Mouse (Mus musculus): ENCODE measurements around the gene Rag1. TPM values are rescaled to one million over a fixed set of nuclear protein-coding genes. Genes with fewer than 3 reads are reported as not detected.

Rag1 gene
- not detected in 2 replicates for polyA plus RNA-seq (2011; ENCODE audit: insufficient read length, low read depth, missing spikeins)

GRCm38 (mm10) chr2:101649114-101649671, at the start of gene Rag1, which contains the start of gene B230118H07Rik:
Gene Rag1, minus strand, starts transcription at chr2:101649501.
Gene B230118H07Rik, minus strand, starts transcription at chr2:101649532.
- no peaks in the 10 kb centered on the region for H3K4me1 ChIP-seq (ENCODE audit: control insufficient read depth, insufficient read depth, low read length)
- no peak within 1 kb of the TSS for H3K4me3 ChIP-seq (ENCODE audit: insufficient read depth, low read length)
- H3K27ac ChIP-seq (ENCODE audit: insufficient read depth, low read length), result no peak within 1 kb of the TSS
- no peak for TF ChIP-seq POLR2A (IDR thresholded peaks at IDR 0.05; ENCODE audit: low read depth, low read length)
- no peak for TF ChIP-seq CTCF (IDR thresholded peaks at IDR 0.05; ENCODE audit: borderline replicate concordance, insufficient read depth, low read length)

- no peak overlapping the region for H3K4me3 ChIP-seq (ENCODE audit: insufficient read depth, low read length)
- no peaks in the 10 kb centered on the region for H3K4me1 ChIP-seq (ENCODE audit: control insufficient read depth, insufficient read depth, low read length)
- TF ChIP-seq POLR2A (IDR thresholded peaks at IDR 0.05; ENCODE audit: low read depth, low read length) (no peak), CTCF (IDR thresholded peaks at IDR 0.05; ENCODE audit: borderline replicate concordance, insufficient read depth, low read length) (no peak)
- no peak overlapping the region for H3K27ac ChIP-seq (ENCODE audit: insufficient read depth, low read length)
Measured at GRCm38 (mm10) chr2:101695584-101695983, 46.3 kb upstream of the Rag1 start.

- no peaks in the 10 kb centered on the region for H3K4me1 ChIP-seq (ENCODE audit: control insufficient read depth, insufficient read depth, low read length)
- no peak for TF ChIP-seq POLR2A (IDR thresholded peaks at IDR 0.05; ENCODE audit: low read depth, low read length)
- TF ChIP-seq CTCF (IDR thresholded peaks at IDR 0.05; ENCODE audit: borderline replicate concordance, insufficient read depth, low read length), result no peak
- H3K4me3 ChIP-seq (ENCODE audit: insufficient read depth, low read length), result no peak overlapping the region
- H3K27ac ChIP-seq (ENCODE audit: insufficient read depth, low read length), result no peak overlapping the region
Measured at GRCm38 (mm10) chr2:101693577-101694215, 44.4 kb upstream of the Rag1 start.

GRCm38 (mm10) chr2:101693043-101693442, 43.7 kb upstream of the Rag1 start:
- TF ChIP-seq POLR2A (IDR thresholded peaks at IDR 0.05; ENCODE audit: low read depth, low read length) (no peak), CTCF (IDR thresholded peaks at IDR 0.05; ENCODE audit: borderline replicate concordance, insufficient read depth, low read length) (no peak)
- no peak overlapping the region for H3K27ac ChIP-seq (ENCODE audit: insufficient read depth, low read length)

GRCm38 (mm10) chr2:101690252-101690827, 41.0 kb upstream of the Rag1 start:
- no peak for TF ChIP-seq POLR2A (IDR thresholded peaks at IDR 0.05; ENCODE audit: low read depth, low read length)
- TF ChIP-seq CTCF (IDR thresholded peaks at IDR 0.05; ENCODE audit: borderline replicate concordance, insufficient read depth, low read length), result no peak
- H3K4me3 ChIP-seq (ENCODE audit: insufficient read depth, low read length), result no peak overlapping the region
- H3K27ac ChIP-seq (ENCODE audit: insufficient read depth, low read length), result no peak overlapping the region
- H3K4me1 ChIP-seq (ENCODE audit: control insufficient read depth, insufficient read depth, low read length), result no peaks in the 10 kb centered on the region

More at GRCm38 (mm10) chr2:101693043-101693442, 43.7 kb upstream of the Rag1 start:
- Histone ChIP-seq H3K4me1 (ENCODE audit: control insufficient read depth, insufficient read depth, low read length) (no peaks in the 10 kb centered on the region), H3K4me3 (ENCODE audit: insufficient read depth, low read length) (no peak overlapping the region)

- H3K4me1 ChIP-seq (ENCODE audit: control insufficient read depth, insufficient read depth, low read length), result no peaks in the 10 kb centered on the region
- H3K4me3 ChIP-seq (ENCODE audit: insufficient read depth, low read length), result no peak overlapping the region
- TF ChIP-seq POLR2A (IDR thresholded peaks at IDR 0.05; ENCODE audit: low read depth, low read length) (no peak), CTCF (IDR thresholded peaks at IDR 0.05; ENCODE audit: borderline replicate concordance, insufficient read depth, low read length) (no peak)
- H3K27ac ChIP-seq (ENCODE audit: insufficient read depth, low read length), result no peak overlapping the region
Measured at GRCm38 (mm10) chr2:101688011-101688410, 38.7 kb upstream of the Rag1 start.

- Histone ChIP-seq H3K4me1 (ENCODE audit: control insufficient read depth, insufficient read depth, low read length) (no peaks in the 10 kb centered on the region; the same call in 1 of the 2 replicates), H3K4me3 (ENCODE audit: insufficient read depth, low read length) (no peak overlapping the region)
- TF ChIP-seq POLR2A (IDR thresholded peaks at IDR 0.05; ENCODE audit: low read depth, low read length) (no peak), CTCF (IDR thresholded peaks at IDR 0.05; ENCODE audit: borderline replicate concordance, insufficient read depth, low read length) (no peak)
Measured at GRCm38 (mm10) chr2:101684421-101684820, 35.1 kb upstream of the Rag1 start.

GRCm38 (mm10) chr2:101679164-101679784, 30.0 kb upstream of the Rag1 start:
- TF ChIP-seq POLR2A (IDR thresholded peaks at IDR 0.05; ENCODE audit: low read depth, low read length) (no peak), CTCF (IDR thresholded peaks at IDR 0.05; ENCODE audit: borderline replicate concordance, insufficient read depth, low read length) (no peak)
- no peaks in the 10 kb centered on the region; the same call in 1 of the 2 replicates for H3K4me1 ChIP-seq (ENCODE audit: control insufficient read depth, insufficient read depth, low read length)
- peak overlapping the region; percentile 81 for H3K4me3 ChIP-seq (ENCODE audit: insufficient read depth, low read length)
- no peak overlapping the region for H3K27ac ChIP-seq (ENCODE audit: insufficient read depth, low read length)

More at GRCm38 (mm10) chr2:101684421-101684820, 35.1 kb upstream of the Rag1 start:
- H3K27ac ChIP-seq (ENCODE audit: insufficient read depth, low read length), result no peak overlapping the region

GRCm38 (mm10) chr2:101678236-101679021, 29.1 kb upstream of the Rag1 start, which contains the start of gene Traf6:
Gene Traf6, plus strand, starts transcription at chr2:101678429.
- peak within 1 kb of the TSS; percentile 81 for H3K4me3 ChIP-seq (ENCODE audit: insufficient read depth, low read length)
- H3K4me1 ChIP-seq (ENCODE audit: control insufficient read depth, insufficient read depth, low read length), result no peaks in the 10 kb centered on the region; the same call in 1 of the 2 replicates
- peak; percentile 31; the same call in 1 of the 2 replicates for TF ChIP-seq CTCF (IDR thresholded peaks at IDR 0.05; ENCODE audit: borderline replicate concordance, insufficient read depth, low read length)
- TF ChIP-seq POLR2A (IDR thresholded peaks at IDR 0.05; ENCODE audit: low read depth, low read length), result peak; percentile 76
- no peak within 1 kb of the TSS for H3K27ac ChIP-seq (ENCODE audit: insufficient read depth, low read length)

Data from embryonic fibroblast, embryonic 13.5 days (primary cell).